Mouse (Mus musculus) lung, postnatal 0 days (tissue): ENCODE results near the gene Foxred1. TPM values are rescaled to one million over a fixed set of nuclear protein-coding genes. Genes with fewer than 3 reads are reported as not detected.

Experiments used
- ATAC-seq: fragments of 200-750 bp; cut with Nextera tagmentation; 2 replicates; pipeline ENCODE4 v1.8.0; 2017; ENCODE audit warnings: moderate library complexity
- DNase-seq: peaks from one replicate; pipeline ENCODE4 v3.0.0-alpha.2; 2016; ENCODE audit warnings: low spot score
- H3K27ac ChIP-seq: fragments of 300-500 bp; sonication (generic); 2 replicates; pipeline ENCODE4 v1.5.1; 2014; ENCODE audit warnings: antibody characterized with exemption, mild to moderate bottlenecking, low read length, mixed read lengths
- H3K27me3 ChIP-seq: fragments of 300-500 bp; sonication (generic); replicated peaks from 2 replicates; pipeline ENCODE4 v1.6.1; 2014; ENCODE audit warnings: low read length, mixed read lengths; ENCODE audit not compliant: insufficient read depth
- H3K36me3 ChIP-seq: fragments of 300-500 bp; sonication (generic); 2 replicates; pipeline ENCODE4 v1.6.1; 2014; ENCODE audit warnings: low read length, mixed read lengths; ENCODE audit not compliant: insufficient read depth
- H3K4me1 ChIP-seq: fragments of 300-500 bp; sonication (generic); 2 replicates; pipeline ENCODE4 v1.6.1; 2014; ENCODE audit warnings: antibody characterized with exemption, low read depth, low read length, mixed read lengths; ENCODE audit not compliant: insufficient read depth
- H3K4me2 ChIP-seq: fragments of 300-500 bp; sonication (generic); replicated peaks from 2 replicates; pipeline ENCODE4 v1.6.1; 2014; ENCODE audit warnings: low read depth, mild to moderate bottlenecking, low read length, moderate library complexity, mixed read lengths
- H3K4me3 ChIP-seq: fragments of 300-500 bp; sonication (generic); 2 replicates; pipeline ENCODE4 v1.5.1; 2014; ENCODE audit warnings: low read depth, low read length
- H3K9ac ChIP-seq: fragments of 300-500 bp; sonication (generic); replicated peaks from 2 replicates; pipeline ENCODE4 v1.6.1; 2014; ENCODE audit warnings: low read depth, mild to moderate bottlenecking
- H3K9me3 ChIP-seq: fragments of 300-500 bp; sonication (generic); 2 replicates; pipeline ENCODE4 v1.6.1; 2016; ENCODE audit warnings: low read length, mixed read lengths
- CTCF ChIP-seq: IDR thresholded peaks from 2 replicates; pipeline ENCODE4 v1.5.1; 2016; ENCODE audit warnings: antibody characterized with exemption, mild to moderate bottlenecking
- EP300 ChIP-seq: IDR thresholded peaks from 2 replicates; pipeline ENCODE4 v1.6.1; 2016; ENCODE audit warnings: antibody characterized with exemption, mild to moderate bottlenecking, control low read depth
- WGBS: fragments of 180-500 bp; shearing (Covaris S2); extraction: QIAGEN DNeasy Blood & Tissue Kit; methylation state at CpG from one replicate; pipeline ENCODE4 v1.1.7; 2014; 5-methylcytosine and 5-hydroxymethylcytosine counted together
- polyA plus RNA-seq: library from polyadenylated mRNA; unstranded; fragments of >200 nt; fragmentation: Nextera tagmentation; extraction: Ambion mirVana; gene quantifications from 2 replicates; pipeline ENCODE4 v1.2.1, GENCODE M21; 2015

Foxred1 gene
- polyA plus RNA-seq, 1 experiment from 2014 or later = 22.5 TPM

- ATAC-seq (no peak), DNase-seq (no peak)
- H3K9me3 ChIP-seq = no peaks in the 10 kb centered on the region
- no peak overlapping the region for H3K4me3 ChIP-seq
- no peaks in the 10 kb centered on the region for H3K36me3 ChIP-seq
- no peak overlapping the region for H3K9ac ChIP-seq
- H3K27me3 ChIP-seq = no peaks in the 10 kb centered on the region
- peaks cover 9% of the 10 kb centered on the region; the same call in 1 of the 2 replicates for H3K4me1 ChIP-seq
- 94% methylated on average over 3 of the region's 3 CpGs for WGBS
- no peak overlapping the region for H3K4me2 ChIP-seq
- TF ChIP-seq EP300 = no peak
- TF ChIP-seq CTCF = no peak
- no peak overlapping the region for H3K27ac ChIP-seq
Observed at GRCm38 (mm10) chr9:35197625-35198024, 13.2 kb downstream of the Foxred1 start.

GRCm38 (mm10) chr9:35194048-35194447 is 16.8 kb downstream of the Foxred1 start:
- TF ChIP-seq CTCF = no peak
- TF ChIP-seq EP300 = no peak
- ATAC-seq = no peak

GRCm38 (mm10) chr9:35192983-35193542 is 17.8 kb downstream of the Foxred1 start:
- WGBS = 90% methylated on average over 11 of the region's 11 CpGs
- Histone ChIP-seq H3K4me1 (no peaks in the 10 kb centered on the region), H3K27ac (no peak overlapping the region), H3K36me3 (0 out of 2 replicates have a peak, but pooled peaks cover 6% of the 10 kb centered on the region), H3K27me3 (no peaks in the 10 kb centered on the region), H3K9me3 (no peaks in the 10 kb centered on the region), H3K4me2 (no peak overlapping the region), H3K9ac (no peak overlapping the region), H3K4me3 (no peak overlapping the region)
- ATAC-seq (no peak), DNase-seq (no peak)
- no peak for TF ChIP-seq CTCF
- TF ChIP-seq EP300 = no peak

More at GRCm38 (mm10) chr9:35194048-35194447, 16.8 kb downstream of the Foxred1 start:
- Histone ChIP-seq H3K4me1 (no peaks in the 10 kb centered on the region), H3K27me3 (no peaks in the 10 kb centered on the region), H3K9ac (no peak overlapping the region), H3K36me3 (0 out of 2 replicates have a peak, but pooled peaks cover 6% of the 10 kb centered on the region), H3K4me3 (no peak overlapping the region), H3K27ac (no peak overlapping the region), H3K4me2 (no peak overlapping the region), H3K9me3 (no peaks in the 10 kb centered on the region)
- DNase-seq = no peak
- WGBS = 82% methylated on average over 3 of the region's 3 CpGs

GRCm38 (mm10) chr9:35188700-35189099 is 22.2 kb downstream of the Foxred1 start:
- 55% methylated on average over 22 of the region's 22 CpGs for WGBS
- H3K27ac ChIP-seq = no peak overlapping the region
- DNase-seq = peak; percentile 55

GRCm38 (mm10) chr9:35187351-35187903 is 23.4 kb downstream of the Foxred1 start:
- H3K4me3 ChIP-seq = no peak overlapping the region
- DNase-seq (peak; percentile 39), ATAC-seq (peak; percentile 46; the same call in 1 of the 2 replicates)
- H3K4me2 ChIP-seq = no peak overlapping the region
- no peak for TF ChIP-seq CTCF
- TF ChIP-seq EP300 = no peak
- H3K4me1 ChIP-seq = no peaks in the 10 kb centered on the region
- no peak overlapping the region for H3K9ac ChIP-seq
- H3K27ac ChIP-seq = no peak overlapping the region
- 0 out of 2 replicates have a peak, but pooled peaks cover 6% of the 10 kb centered on the region for H3K36me3 ChIP-seq
- H3K9me3 ChIP-seq = no peaks in the 10 kb centered on the region
- WGBS = 80% methylated on average over 10 of the region's 10 CpGs
- H3K27me3 ChIP-seq = no peaks in the 10 kb centered on the region

More at GRCm38 (mm10) chr9:35188700-35189099, 22.2 kb downstream of the Foxred1 start:
- peak; percentile 62 for ATAC-seq
- Histone ChIP-seq H3K27me3 (no peaks in the 10 kb centered on the region), H3K4me3 (no peak overlapping the region), H3K36me3 (0 out of 2 replicates have a peak, but pooled peaks cover 6% of the 10 kb centered on the region), H3K9ac (no peak overlapping the region), H3K9me3 (no peaks in the 10 kb centered on the region), H3K4me2 (no peak overlapping the region), H3K4me1 (no peaks in the 10 kb centered on the region)
- TF ChIP-seq EP300 (no peak), CTCF (peak; percentile 35)

GRCm38 (mm10) chr9:35186430-35186829 is 24.4 kb downstream of the Foxred1 start:
- DNase-seq (peak; percentile 31), ATAC-seq (peak; percentile 30; the same call in 1 of the 2 replicates)
- Histone ChIP-seq H3K27me3 (no peaks in the 10 kb centered on the region), H3K9me3 (no peaks in the 10 kb centered on the region), H3K36me3 (0 out of 2 replicates have a peak, but pooled peaks cover 6% of the 10 kb centered on the region), H3K9ac (no peak overlapping the region), H3K4me1 (no peaks in the 10 kb centered on the region), H3K4me2 (no peak overlapping the region), H3K4me3 (no peak overlapping the region), H3K27ac (no peak overlapping the region)
- 48% methylated on average over 3 of the region's 4 CpGs for WGBS
- TF ChIP-seq CTCF = no peak
- TF ChIP-seq EP300 = no peak
